8 mouse cellular contexts compared by ENCODE assay signal in genomic region chr8:94787524-94788501, GRCm38 (mm10). TPM values are rescaled to one million over a fixed set of nuclear protein-coding genes. Genes with fewer than 3 reads are reported as not detected.
A peak's percentile ranks its signal among the peaks of the same experiment; 100 is the strongest.
DNase-seq lines count a peak whose midpoint lies in the region; ATAC-seq and TF ChIP-seq lines count a peak whose summit lies in the region.

No protein-coding gene starts in this region.

- H3K4me1 ChIP-seq in midbrain, embryonic 11.5 days (ENCODE audit: control insufficient read depth, insufficient read depth, low read length): peaks cover 15% of the 10 kb centered on the region
- H3K4me1 ChIP-seq in midbrain, postnatal 0 days (ENCODE audit: insufficient read depth, low read length): no peaks in the 10 kb centered on the region
- peaks cover 10% of the 10 kb centered on the region for H3K4me1 ChIP-seq in kidney, embryonic 15.5 days

- no peak for TF ChIP-seq CTCF in midbrain, postnatal 0 days (IDR thresholded peaks at IDR 0.05)

- ATAC-seq in midbrain, embryonic 11.5 days (ENCODE audit: low FRiP score): no peak
- ATAC-seq in midbrain, postnatal 0 days (ENCODE audit: low FRiP score): no peak
- ATAC-seq in common myeloid progenitor, adult 5-6 weeks (replicated peaks; ENCODE audit: low read depth, poor library complexity, severe bottlenecking): peak; percentile 75
- ATAC-seq in kidney, embryonic 15.5 days (replicated peaks; ENCODE audit: low FRiP score): peak; percentile 83
- peak; percentile 92 for ATAC-seq in megakaryocyte progenitor cell, adult 5-6 weeks (replicated peaks; ENCODE audit: poor library complexity)

- H3K4me3 ChIP-seq in midbrain, embryonic 11.5 days (ENCODE audit: low read depth, low read length): no peak overlapping the region
- H3K4me3 ChIP-seq in midbrain, postnatal 0 days (ENCODE audit: low read depth, low read length): no peak overlapping the region
- no peak overlapping the region for H3K4me3 ChIP-seq in kidney, embryonic 15.5 days (replicated peaks)

- no peak overlapping the region for H3K9ac ChIP-seq in midbrain, embryonic 11.5 days (ENCODE audit: low read length)
- H3K9ac ChIP-seq in midbrain, postnatal 0 days (replicated peaks; ENCODE audit: low read length, poor library complexity, severe bottlenecking): no peak overlapping the region
- no peak overlapping the region for H3K9ac ChIP-seq in kidney, embryonic 15.5 days

- no peaks in the 10 kb centered on the region for H3K9me3 ChIP-seq in midbrain, embryonic 11.5 days (ENCODE audit: control insufficient read depth, low read length)
- H3K9me3 ChIP-seq in midbrain, postnatal 0 days (ENCODE audit: low read length): no peaks in the 10 kb centered on the region
- no peaks in the 10 kb centered on the region for H3K9me3 ChIP-seq in kidney, embryonic 15.5 days (replicated peaks)

- no peak overlapping the region for H3K27ac ChIP-seq in midbrain, embryonic 11.5 days (ENCODE audit: low read depth, low read length)
- H3K27ac ChIP-seq in midbrain, postnatal 0 days (ENCODE audit: low read depth, low read length): no peak overlapping the region
- peak overlapping the region; percentile 75 for H3K27ac ChIP-seq in kidney, embryonic 15.5 days

- H3K4me2 ChIP-seq in midbrain, embryonic 11.5 days: no peak overlapping the region
- H3K4me2 ChIP-seq in midbrain, postnatal 0 days (ENCODE audit: low read depth, low read length, poor library complexity, severe bottlenecking): no peak overlapping the region
- H3K4me2 ChIP-seq in kidney, embryonic 15.5 days: no peak overlapping the region

- WGBS in midbrain, embryonic 11.5 days: 71% methylated on average over 15 of the region's 15 CpGs
- WGBS in midbrain, postnatal 0 days: 66% methylated on average over 15 of the region's 15 CpGs
- WGBS in kidney, embryonic 15.5 days: 59% methylated on average over 15 of the region's 15 CpGs

- no peaks in the 10 kb centered on the region for H3K36me3 ChIP-seq in midbrain, embryonic 11.5 days (ENCODE audit: control insufficient read depth, insufficient read depth, low read length)
- H3K36me3 ChIP-seq in midbrain, postnatal 0 days (ENCODE audit: insufficient read depth, low read length): no peaks in the 10 kb centered on the region
- H3K36me3 ChIP-seq in kidney, embryonic 15.5 days: no peaks in the 10 kb centered on the region

- DNase-seq in midbrain, embryonic 11.5 days (ENCODE audit: low spot score, missing footprints): peak; percentile 86
- DNase-seq in midbrain, postnatal 0 days (ENCODE audit: low spot score): no peak
- no peak for DNase-seq in embryo, embryonic 9.5 days (ENCODE audit: extremely low spot score)
- DNase-seq in layer of hippocampus, postnatal 14 days (ENCODE audit: low spot score in 2 of 2): no peak
- no peak for DNase-seq in testis, postnatal 10 days (ENCODE audit: low spot score)

- no peaks in the 10 kb centered on the region for H3K27me3 ChIP-seq in midbrain, embryonic 11.5 days (ENCODE audit: control insufficient read depth, insufficient read depth, low read length)
- no peaks in the 10 kb centered on the region for H3K27me3 ChIP-seq in midbrain, postnatal 0 days (ENCODE audit: insufficient read depth, low read length)
- H3K27me3 ChIP-seq in kidney, embryonic 15.5 days: no peaks in the 10 kb centered on the region

RNA-seq across cellular contexts. Expression of gene Cx3cl1, which starts 16.0 kb away (rescaled TPM):
- polyA plus RNA-seq in midbrain, embryonic 11.5 days (2014; fragmentation: Nextera tagmentation; extraction: Ambion mirVana): 9.4 and 10.4 TPM in 2 replicates
- total RNA-seq in midbrain, postnatal 0 days (2014; rRNA removed): 82.0 and 111 TPM in 2 replicates
- polyA plus RNA-seq in midbrain, postnatal 0 days (2015; fragmentation: Nextera tagmentation; extraction: Ambion mirVana): 105 and 110 TPM in 2 replicates
- total RNA-seq in common myeloid progenitor, adult 5-6 weeks (2017): not detected in 2 replicates
- 9.6 and 9.8 TPM in 2 replicates for polyA plus RNA-seq in kidney, embryonic 15.5 days (2015; fragmentation: Nextera tagmentation; extraction: Ambion mirVana)
- total RNA-seq in megakaryocyte progenitor cell, adult 5-6 weeks (2015): 0.57 TPM in 1 of 2 replicates, not detected in the other
- total RNA-seq in megakaryocyte progenitor cell, adult 5-6 weeks (2017): not detected in 2 replicates
- 100 to 1,000 TPM; 458 to 482 TPM for total RNA-seq in layer of hippocampus, postnatal 14 days (2021)

RNA-seq across cellular contexts. Expression of gene Ccl17, which starts 22.4 kb away (rescaled TPM):
- polyA plus RNA-seq in midbrain, embryonic 11.5 days (2014; fragmentation: Nextera tagmentation; extraction: Ambion mirVana): not detected in 2 replicates
- 8.5 TPM in 1 of 2 replicates, not detected in the other for total RNA-seq in midbrain, postnatal 0 days (2014; rRNA removed)
- polyA plus RNA-seq in midbrain, postnatal 0 days (2015; fragmentation: Nextera tagmentation; extraction: Ambion mirVana): 4.4 and 4.7 TPM in 2 replicates
- total RNA-seq in common myeloid progenitor, adult 5-6 weeks (2017): 1.1 and 4.9 TPM in 2 replicates
- not detected in 2 replicates for polyA plus RNA-seq in kidney, embryonic 15.5 days (2015; fragmentation: Nextera tagmentation; extraction: Ambion mirVana)
- total RNA-seq in megakaryocyte progenitor cell, adult 5-6 weeks (2015): 0.34 and 1.5 TPM in 2 replicates
- not detected in 2 replicates for total RNA-seq in megakaryocyte progenitor cell, adult 5-6 weeks (2017)
- total RNA-seq in layer of hippocampus, postnatal 14 days (2021): 10 to 100 TPM in 1 of 2 experiments, 1 to 10 TPM in 1; 7.3 to 11.1 TPM

RNA-seq across cellular contexts. Expression of gene Ccl22, which starts 42.4 kb away (rescaled TPM):
- not detected in 2 replicates for polyA plus RNA-seq in midbrain, embryonic 11.5 days (2014; fragmentation: Nextera tagmentation; extraction: Ambion mirVana)
- total RNA-seq in midbrain, postnatal 0 days (2014; rRNA removed): not detected in 2 replicates
- not detected in 2 replicates for polyA plus RNA-seq in midbrain, postnatal 0 days (2015; fragmentation: Nextera tagmentation; extraction: Ambion mirVana)
- not detected in 2 replicates for total RNA-seq in common myeloid progenitor, adult 5-6 weeks (2017)
- polyA plus RNA-seq in kidney, embryonic 15.5 days (2015; fragmentation: Nextera tagmentation; extraction: Ambion mirVana): not detected in 2 replicates
- not detected in 2 replicates for total RNA-seq in megakaryocyte progenitor cell, adult 5-6 weeks (2015)
- not detected in 2 replicates for total RNA-seq in megakaryocyte progenitor cell, adult 5-6 weeks (2017)
- under 1 TPM; 0.17 to 0.18 TPM for total RNA-seq in layer of hippocampus, postnatal 14 days (2021)

RNA-seq across cellular contexts. Expression of gene Coq9, which starts 50.3 kb away (rescaled TPM):
- polyA plus RNA-seq in midbrain, embryonic 11.5 days (2014; fragmentation: Nextera tagmentation; extraction: Ambion mirVana): 49.4 and 51.5 TPM in 2 replicates
- 101 and 110 TPM in 2 replicates for total RNA-seq in midbrain, postnatal 0 days (2014; rRNA removed)
- 46.5 and 54.8 TPM in 2 replicates for polyA plus RNA-seq in midbrain, postnatal 0 days (2015; fragmentation: Nextera tagmentation; extraction: Ambion mirVana)
- total RNA-seq in common myeloid progenitor, adult 5-6 weeks (2017): 16.8 and 30.8 TPM in 2 replicates
- polyA plus RNA-seq in kidney, embryonic 15.5 days (2015; fragmentation: Nextera tagmentation; extraction: Ambion mirVana): 81.0 and 83.6 TPM in 2 replicates
- total RNA-seq in megakaryocyte progenitor cell, adult 5-6 weeks (2015): 30.4 and 36.1 TPM in 2 replicates
- total RNA-seq in megakaryocyte progenitor cell, adult 5-6 weeks (2017): 54.2 and 57.8 TPM in 2 replicates
- total RNA-seq in layer of hippocampus, postnatal 14 days (2021): 10 to 100 TPM; 80.7 to 97.6 TPM

RNA-seq across cellular contexts. Expression of gene Ciapin1, which starts 50.3 kb away (rescaled TPM):
- 134 and 154 TPM in 2 replicates for polyA plus RNA-seq in midbrain, embryonic 11.5 days (2014; fragmentation: Nextera tagmentation; extraction: Ambion mirVana)
- total RNA-seq in midbrain, postnatal 0 days (2014; rRNA removed): 60.6 and 62.7 TPM in 2 replicates
- polyA plus RNA-seq in midbrain, postnatal 0 days (2015; fragmentation: Nextera tagmentation; extraction: Ambion mirVana): 162 and 164 TPM in 2 replicates
- total RNA-seq in common myeloid progenitor, adult 5-6 weeks (2017): 32.4 and 34.1 TPM in 2 replicates
- 115 and 126 TPM in 2 replicates for polyA plus RNA-seq in kidney, embryonic 15.5 days (2015; fragmentation: Nextera tagmentation; extraction: Ambion mirVana)
- 29.3 and 34.5 TPM in 2 replicates for total RNA-seq in megakaryocyte progenitor cell, adult 5-6 weeks (2015)
- total RNA-seq in megakaryocyte progenitor cell, adult 5-6 weeks (2017): 49.1 and 58.0 TPM in 2 replicates
- total RNA-seq in layer of hippocampus, postnatal 14 days (2021): 10 to 100 TPM; 76.1 to 88.0 TPM

Comparison
In these comparisons a context has a peak if more than half of its experiments do, and no peak if none do; other contexts are left out.
1. ATAC-seq: peak in common myeloid progenitor, adult 5-6 weeks (single experiment), kidney, embryonic 15.5 days (single experiment) and megakaryocyte progenitor cell, adult 5-6 weeks (single experiment); none in midbrain, embryonic 11.5 days (single experiment) and midbrain, postnatal 0 days (single experiment).
2. RNA of gene Cx3cl1, which starts 16.0 kb away (total RNA-seq): 458 to 482 TPM in layer of hippocampus, postnatal 14 days and 82.0 to 111 TPM in midbrain, postnatal 0 days; 0.57 TPM in megakaryocyte progenitor cell, adult 5-6 weeks and not detected in common myeloid progenitor, adult 5-6 weeks; every median in the first group is over 10 times any median in the second.